Mouse (Mus musculus) monocyte, adult 5-6 weeks (primary cell): ENCODE results near the gene 2210011C24Rik. TPM values are rescaled to one million over a fixed set of nuclear protein-coding genes. Genes with fewer than 3 reads are reported as not detected.

ENCODE experiments used
- ATAC-seq: fragments of 153-309, 156-312 bp; replicated peaks from 2 replicates; pipeline ENCODE4 v1.8.0; 2017; ENCODE audit warnings: mild to moderate bottlenecking; ENCODE audit not compliant: low TSS enrichment, insufficient number of reproducible peaks, severe bottlenecking, poor library complexity, low FRiP score
- total RNA-seq: library from RNA; stranded (forward); fragments of 200-1000, 200-491, 200-594 nt; gene quantifications from 3 replicates; pipeline ENCODE4 v1.2.3, GENCODE M21; 2017

2210011C24Rik gene
- not detected in 3 replicates for total RNA-seq

DNA sequence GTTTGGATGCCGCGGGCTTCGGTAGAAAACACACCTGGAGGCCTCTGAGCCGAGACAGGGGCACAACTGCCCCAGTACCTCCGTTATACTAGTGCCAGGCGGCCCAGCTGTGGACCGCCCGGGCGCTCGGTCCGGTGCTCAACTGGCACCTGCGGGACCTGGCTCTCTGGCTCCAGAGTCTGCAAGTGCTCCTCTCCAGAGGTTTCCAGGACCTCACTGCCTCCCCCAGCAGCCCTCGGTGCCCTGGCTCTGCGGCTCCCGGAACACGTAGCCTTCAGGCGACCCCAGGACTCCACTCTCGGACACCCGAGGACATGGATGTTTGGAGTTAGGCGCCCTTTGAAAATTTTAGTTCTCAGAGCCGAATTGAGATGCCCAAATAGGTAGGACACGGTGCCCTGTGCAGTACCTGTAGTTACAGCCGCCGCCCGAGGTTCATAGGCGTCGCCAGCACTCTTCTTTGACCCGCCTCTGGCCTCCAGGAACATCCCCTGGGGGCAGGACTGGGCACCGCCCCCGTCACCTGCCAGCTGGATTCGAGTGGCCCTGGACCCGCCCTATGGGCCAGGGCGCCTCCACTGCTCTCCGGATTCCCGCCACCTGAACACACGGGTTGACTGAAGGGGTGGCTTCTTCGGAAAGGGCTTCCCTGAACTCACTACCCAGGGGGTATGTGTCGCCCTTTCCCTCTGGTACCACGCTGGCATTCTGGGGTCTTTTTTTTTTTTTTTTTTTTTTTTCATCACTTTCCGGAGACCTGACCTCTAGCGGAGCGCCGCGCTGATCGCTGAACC is at the start of gene 2210011C24Rik:
TSS of gene 2210011C24Rik (minus strand) at position 467 of the 794 bp plus-strand sequence.
- no peak for ATAC-seq

DNA sequence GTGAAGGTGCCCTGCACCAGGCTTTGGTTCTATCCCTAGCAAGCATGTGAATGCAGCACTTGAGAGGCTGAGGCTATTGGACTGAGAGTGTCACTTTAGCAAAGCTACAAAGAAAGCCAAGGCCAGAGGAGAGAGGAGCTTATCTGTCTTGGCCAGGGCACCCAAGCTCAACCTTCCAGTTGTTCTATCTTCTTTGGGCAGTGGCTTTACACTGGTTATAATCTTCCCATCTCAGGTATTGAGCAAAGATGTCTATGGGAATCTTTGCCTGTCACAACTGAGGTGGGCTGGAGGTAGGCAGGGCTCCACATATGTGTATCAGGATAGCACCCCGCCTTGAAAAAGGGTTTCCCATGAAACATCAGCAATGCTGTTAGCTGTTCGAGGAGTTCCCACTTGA is 48.3 kb upstream of the 2210011C24Rik start:
- ATAC-seq, result no peak

DNA sequence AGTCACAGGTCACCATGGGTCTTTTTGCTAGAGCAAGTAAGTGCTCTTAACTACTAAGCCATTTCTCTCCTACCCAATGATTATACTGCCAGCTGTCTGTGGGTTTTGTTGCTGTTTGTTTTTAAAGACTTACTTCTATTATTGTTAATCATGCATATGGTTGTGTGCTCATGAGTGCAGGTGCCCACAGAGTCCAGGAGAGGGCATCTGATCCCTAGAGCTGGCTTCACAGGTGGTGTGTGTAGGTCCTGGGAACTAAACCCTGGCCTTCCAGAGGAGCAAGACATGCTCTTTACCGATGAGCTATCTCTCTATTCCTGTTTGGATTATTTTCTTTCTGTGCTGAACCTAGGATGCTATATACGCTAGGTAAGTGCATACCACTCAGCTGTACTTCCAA is 47.3 kb upstream of the 2210011C24Rik start:
- ATAC-seq, result no peak

DNA sequence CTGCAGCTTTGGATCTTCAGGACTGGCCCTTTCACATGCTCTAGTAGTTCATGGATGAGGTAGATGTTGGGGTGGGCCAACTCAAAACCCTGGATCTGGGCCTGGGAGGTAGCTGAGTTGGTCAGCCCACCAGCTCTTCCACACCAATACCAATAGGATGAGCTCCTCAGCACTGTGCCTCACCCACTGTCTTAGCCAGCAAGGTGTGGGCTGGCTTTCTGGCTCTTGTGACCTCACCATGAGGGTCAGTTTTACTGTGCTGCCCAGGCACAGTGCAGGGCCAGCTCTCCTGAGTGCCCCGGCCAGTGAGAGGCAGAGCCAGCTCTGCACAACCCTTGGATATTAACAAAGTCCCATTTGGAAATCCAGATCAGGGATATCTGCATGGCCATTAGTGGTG is 45.9 kb upstream of the 2210011C24Rik start:
- no peak for ATAC-seq

DNA sequence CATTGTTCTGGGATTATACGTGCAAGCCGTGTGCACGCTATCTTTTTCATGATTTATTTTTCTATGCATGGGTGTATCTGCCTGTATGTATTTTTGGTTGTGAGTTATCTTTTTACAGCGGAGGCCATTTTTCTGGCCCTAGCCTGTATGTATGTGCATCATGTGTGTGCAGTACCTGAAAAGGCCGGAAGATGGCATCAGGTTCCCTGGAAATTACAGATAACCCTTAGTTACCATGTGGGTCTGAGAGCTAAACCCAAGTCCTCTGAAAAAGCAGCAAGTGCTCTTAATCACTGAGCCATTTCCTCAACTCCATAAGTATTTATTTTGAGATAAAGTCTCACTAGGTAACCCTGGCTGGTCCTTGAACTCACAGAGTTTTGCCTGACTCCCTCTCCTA is 41.3 kb upstream of the 2210011C24Rik start:
- ATAC-seq, result no peak

DNA sequence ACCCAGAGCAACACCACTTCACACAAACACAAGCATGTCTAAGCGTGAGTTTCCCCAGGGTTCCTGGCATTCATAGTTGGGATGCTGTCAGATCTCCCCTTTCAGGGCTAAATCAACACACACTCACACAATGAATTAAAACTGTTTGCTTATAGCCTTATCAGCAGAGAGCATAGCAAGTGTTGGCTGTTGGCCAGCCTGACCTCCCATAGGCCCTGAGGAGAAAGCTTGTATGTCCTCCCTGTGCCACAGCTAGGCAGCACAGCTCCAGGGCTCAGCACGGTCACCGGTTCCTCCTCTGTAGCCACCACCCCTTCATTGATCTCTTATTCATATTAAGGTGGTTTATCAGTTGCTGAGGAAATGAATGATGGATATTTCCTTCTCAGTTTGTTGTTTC is 40.8 kb upstream of the 2210011C24Rik start:
- ATAC-seq, result no peak

DNA sequence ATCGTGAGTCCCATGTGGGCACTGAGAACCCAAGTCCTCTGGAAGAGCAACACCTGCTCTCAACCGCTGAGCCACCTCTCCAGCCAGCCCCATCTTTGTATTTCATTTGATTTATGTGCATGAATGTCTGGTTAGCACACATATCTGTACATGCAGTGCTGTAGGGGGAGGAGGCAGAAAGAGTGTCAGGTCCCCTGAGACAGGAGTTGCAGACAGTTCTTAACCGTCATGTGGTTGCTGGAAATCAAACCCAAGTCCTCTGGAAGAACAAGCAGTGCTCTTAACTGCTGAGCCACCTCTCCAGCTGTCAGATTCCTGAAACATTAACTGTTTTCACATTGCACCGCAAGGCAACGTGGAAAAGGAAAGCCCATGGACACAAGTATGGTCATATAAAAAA is 36.2 kb upstream of the 2210011C24Rik start:
- no peak for ATAC-seq

DNA sequence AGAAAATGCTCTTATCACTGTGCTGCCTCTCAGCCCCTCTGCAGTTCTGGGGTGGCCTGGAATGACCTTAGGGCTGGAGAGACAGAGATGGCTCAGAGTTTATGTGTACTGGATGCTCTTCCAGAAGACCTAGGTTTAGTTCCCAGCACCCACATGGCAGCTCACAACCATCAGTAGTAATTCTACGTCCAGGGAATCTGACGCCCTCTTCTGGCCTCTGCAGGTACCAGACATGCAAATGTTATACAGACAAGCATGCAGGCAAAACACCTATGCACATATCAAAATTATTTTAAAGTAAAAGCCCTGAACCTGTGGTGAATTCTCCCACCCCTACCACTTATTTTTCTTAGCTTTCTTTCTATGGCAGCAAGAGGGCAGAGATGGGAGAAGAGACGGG is 34.5 kb upstream of the 2210011C24Rik start:
- no peak for ATAC-seq

DNA sequence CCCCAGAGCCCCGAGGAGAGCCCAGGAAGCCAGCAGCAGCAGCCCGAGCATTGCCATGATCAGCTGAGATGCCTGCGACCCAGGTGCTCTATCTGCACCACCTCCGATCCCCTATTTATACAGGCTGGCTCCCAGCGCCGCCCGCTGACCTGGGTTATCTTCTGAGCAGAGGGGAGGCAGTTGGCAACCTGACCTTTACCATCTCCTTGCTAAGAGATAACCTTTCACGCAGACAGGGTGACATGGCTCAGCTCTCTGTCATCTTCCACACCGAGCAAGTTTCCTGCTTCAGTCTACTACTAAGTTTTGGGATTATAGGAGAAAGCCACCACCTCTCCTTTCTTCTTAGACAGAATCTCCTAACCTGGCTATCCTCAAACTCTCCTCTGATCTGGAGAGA is 32.9 kb upstream of the 2210011C24Rik start, which contains the start of gene Rln3:
TSS of gene Rln3 (minus strand) at position 101 of the 400 bp plus-strand sequence.
- no peak for ATAC-seq

DNA sequence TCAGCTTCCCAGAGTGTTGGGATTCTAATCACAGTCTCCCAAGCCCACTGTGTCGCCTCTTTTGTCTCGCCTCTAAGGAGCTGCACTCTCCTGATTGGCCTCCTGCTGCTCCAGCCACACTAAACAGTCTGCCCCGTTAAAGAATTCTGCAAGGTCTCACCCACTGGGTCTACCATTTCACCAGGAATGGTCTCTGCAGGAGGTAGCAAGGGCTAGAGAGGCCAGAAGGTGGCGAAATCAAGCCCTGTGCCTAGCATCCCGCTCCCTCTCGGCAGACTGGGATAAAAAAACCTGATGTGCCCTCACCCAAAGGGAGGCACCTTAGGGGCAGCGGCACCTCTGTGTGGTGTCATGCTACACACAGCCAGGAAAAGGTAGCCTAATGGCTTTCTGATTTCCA is 32.1 kb upstream of the 2210011C24Rik start:
- ATAC-seq, result no peak

DNA sequence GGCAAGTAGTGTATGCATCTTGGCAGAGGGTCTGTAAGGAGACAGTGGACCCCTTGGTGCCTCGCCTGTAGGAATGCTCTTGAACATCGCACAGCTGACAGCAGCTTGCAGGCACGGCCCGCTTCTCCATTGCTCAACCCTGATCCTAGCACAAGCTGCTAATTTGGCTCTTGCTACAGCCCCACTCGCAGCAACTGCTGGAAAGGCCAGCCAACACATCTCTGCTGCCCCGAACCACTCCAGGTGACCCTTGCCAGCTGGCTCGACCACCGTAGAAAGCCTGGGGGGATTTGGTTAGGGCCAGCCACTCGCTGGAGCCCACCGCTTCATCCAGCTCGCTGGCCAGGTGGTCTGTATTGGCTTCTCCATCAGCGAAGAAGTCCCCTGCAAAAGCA is 31.0 kb upstream of the 2210011C24Rik start:
- ATAC-seq, result no peak

DNA sequence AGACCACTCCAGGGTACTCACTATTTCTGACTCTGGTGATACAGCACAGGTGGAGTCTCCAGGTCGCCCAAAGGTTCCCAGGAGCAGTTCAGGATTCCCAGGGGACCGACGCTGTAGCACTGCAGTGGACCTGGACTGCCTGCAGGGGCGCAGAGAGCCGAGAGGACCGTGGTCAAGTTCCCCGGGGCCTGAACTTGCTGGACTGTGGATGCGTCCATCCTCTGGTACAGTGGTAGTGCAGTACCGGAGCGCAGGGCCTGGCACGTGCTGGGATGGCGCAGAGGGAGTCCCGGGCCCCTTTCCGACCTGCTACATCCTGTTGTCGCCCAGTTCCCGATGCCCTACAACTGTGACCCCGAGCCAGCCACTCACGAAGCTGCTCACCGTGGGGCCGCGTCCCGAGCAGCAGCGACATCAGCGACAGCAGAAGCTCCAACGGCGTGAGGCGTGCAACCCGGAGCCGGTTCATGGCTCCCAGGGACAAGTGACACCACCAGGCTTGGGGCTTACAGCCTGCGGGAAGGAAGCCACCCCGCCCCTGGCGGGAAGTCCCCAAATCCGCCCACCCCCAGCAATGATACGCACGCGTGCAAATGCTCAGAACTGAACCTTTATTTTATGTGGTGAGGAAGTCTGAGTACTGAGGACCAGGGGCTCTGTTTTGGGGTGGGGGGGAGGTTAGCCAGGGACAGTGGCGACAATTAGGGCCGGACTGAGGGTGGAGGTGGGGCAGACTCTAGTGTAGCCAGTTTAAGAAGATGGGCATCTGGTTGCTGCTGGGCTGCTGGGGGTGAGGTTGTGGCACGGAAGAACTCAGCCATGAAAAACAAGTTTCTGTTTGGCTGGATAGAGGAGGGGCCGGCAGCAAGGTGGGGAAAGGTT is 30.3 kb upstream of the 2210011C24Rik start, which contains the start of gene Il27ra:
TSS of gene Il27ra (minus strand) at position 524 of the 882 bp plus-strand sequence.
- peak; percentile 83 for ATAC-seq

DNA sequence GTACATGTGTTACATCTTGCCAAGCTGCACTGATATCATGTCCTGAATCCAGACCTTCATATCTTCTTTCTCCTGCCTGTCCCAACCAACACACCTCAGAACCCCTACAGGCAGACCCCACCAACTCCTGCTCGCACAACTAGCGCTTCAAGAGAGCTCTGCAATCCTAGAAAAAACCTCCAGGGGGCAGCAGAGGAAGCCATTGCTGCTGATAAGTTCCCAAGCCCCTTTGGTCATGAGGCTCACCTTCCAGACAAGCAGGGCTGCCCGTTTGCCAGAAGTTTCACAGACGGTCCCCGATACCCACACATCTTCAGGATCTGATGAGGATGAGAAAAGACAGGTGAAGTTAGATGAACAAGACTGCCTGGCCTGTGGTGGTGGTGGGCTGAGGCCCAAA is 27.1 kb upstream of the 2210011C24Rik start:
- peak; percentile 50 for ATAC-seq

DNA sequence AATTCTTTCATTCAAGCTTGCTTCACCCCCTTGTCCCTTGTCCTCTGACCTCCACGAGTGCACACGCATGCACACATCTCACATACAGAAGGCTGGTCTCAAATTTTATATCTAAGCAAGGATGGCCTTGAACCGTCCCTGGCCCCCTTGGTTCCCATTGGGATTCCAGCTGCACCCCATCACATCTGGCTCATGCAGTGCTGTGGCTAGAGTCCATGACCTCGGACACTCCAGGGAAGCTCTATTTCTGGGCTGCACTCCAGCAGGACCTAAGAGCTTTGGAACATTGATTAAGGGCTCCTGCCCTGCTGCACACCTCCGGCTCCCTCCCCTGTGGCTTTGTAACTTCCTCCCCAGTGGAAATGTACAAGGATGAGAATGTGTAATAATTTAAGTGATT is 26.0 kb upstream of the 2210011C24Rik start:
- ATAC-seq, result no peak

DNA sequence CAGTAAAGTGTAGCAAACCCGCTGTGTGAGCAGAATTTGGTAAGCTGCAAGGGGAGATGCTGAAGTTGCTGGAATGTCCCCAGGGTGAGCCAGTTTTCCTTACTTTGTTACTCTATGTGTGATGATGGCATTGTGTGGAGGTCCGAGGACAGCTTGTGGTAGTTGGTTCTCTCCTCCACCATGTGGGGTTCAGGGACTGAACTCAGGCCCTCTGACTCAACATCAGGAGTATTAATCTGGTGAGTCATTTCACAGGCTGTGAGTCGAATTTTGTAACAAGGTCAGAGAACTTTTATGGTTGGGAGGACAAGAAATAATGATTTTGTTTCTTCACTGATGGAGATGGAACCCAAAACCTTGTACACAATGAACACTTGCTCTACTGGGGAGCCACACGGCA is 20.8 kb upstream of the 2210011C24Rik start:
- no peak for ATAC-seq

DNA sequence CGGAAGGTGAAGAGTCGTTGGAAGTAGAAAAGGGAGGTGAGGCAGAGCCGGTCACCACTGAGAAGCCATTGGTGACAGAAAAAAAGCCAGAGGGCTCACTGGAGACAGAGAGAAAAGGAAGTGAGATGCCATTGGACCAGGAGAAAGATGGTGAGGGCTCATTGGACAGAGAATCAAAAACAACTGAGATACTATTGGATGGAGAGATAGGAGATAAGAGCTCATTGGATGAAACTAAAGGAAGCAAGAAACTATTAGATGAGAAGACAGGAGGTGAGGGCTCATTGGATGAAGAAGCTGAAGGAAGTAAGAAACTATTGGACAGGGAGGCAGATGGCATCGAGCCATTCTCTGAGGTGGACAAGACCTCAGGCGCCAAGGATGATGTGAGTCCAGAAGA is 17.3 kb upstream of the 2210011C24Rik start:
- ATAC-seq, result no peak

DNA sequence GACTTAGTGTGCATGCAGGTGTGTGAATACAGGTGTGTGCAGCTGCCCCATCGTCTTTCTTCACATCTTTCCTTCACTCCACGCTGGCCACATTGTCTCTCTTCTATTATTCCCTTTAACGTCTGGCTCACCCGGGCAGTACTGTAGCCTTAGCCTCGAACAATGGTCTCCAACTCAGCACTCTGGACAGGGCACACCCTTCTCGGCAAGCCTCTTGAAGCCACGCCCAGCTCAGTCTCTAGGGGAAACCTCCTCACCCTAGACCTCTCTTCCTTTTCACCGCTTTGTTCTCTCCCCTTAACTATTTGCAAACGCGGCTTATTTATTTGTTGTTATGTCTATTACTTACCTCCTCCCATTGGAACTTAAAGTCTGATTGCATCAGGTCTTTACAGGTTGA is 15.5 kb upstream of the 2210011C24Rik start:
- ATAC-seq, result no peak

DNA sequence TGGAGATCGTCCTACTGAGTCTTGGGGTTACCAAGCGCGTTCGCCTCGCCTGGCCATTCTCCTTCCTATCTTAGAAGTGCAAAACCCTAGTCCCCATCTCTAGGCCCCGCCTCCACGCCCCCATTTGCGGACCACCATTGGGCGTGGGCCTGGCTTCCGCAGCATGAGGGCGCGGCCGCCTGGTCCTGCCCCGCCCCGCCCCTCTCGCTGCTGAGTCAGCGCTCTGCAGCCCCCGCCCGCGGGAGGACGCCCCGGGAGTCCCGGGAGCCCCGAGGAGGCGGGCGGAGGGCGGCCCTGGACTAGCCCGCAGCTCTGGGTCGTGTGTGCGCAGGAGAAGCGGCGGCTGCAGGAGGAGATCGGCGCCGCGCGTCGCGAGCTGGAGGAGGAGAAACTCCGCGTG is 13.9 kb upstream of the 2210011C24Rik start:
- no peak for ATAC-seq

DNA sequence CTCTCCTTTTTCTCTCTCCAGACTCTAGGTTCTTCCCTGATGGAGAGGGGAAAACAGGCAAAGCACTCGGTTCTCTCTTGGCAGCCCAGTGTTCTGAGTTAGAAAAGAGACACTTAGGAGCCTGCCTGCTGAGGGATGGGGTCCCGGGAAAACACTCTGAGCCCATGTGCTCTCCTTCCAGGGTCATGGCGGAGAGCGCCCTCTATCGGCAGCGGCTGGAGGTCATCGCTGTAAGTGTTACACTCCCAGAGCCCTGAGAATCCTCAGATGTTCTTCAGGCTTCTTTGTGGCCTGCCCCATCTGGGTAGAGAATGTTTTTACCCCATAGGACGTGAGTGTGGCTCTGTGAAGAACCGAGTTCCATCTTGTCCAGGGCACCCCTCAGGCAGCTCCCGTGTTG is 12.2 kb upstream of the 2210011C24Rik start:
- no peak for ATAC-seq

DNA sequence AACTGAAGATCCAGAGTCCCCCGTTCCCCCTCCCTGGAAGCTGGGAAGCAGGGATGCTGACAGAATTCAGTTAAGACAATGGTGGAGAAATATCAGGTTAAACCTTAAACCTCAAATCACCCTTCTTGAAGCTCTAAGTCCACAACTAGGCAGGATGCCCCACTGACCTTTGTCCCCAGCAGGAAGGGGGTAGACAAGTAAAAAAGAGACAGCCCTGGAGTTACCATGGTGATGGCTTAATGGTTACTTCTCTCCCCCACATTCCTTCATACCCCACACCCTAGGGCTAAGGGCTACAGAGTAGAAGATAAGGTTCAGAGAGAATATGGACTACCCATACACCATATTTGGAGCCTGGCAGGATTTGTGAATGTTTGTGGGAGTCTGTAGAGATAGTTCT is 11.7 kb upstream of the 2210011C24Rik start:
- no peak for ATAC-seq
